Mouse (Mus musculus) neural tube, embryonic 14.5 days (tissue): ENCODE measurements at regions not wholly inside any gene's neighbourhood (a gene's known extent, or its start where the extent isn't known, plus 50 kb on each side); places are given as distances from the start of the nearest gene placed in this dataset.

Experiments used
- ATAC-seq: fragments of 200-750 bp; cut with Nextera tagmentation; 2 replicates; pipeline ENCODE4 v1.8.0; 2017; ENCODE audit warnings: low read depth, mild to moderate bottlenecking, moderate TSS enrichment, moderate library complexity
- H3K27ac ChIP-seq: fragments of 300-500 bp; sonication (generic); 2 replicates; pipeline ENCODE4 v1.5.1; 2014; ENCODE audit warnings: low read depth, mild to moderate bottlenecking, control low read depth, low read length, moderate library complexity, mixed read lengths
- H3K27me3 ChIP-seq: fragments of 300-500 bp; sonication (generic); 2 replicates; pipeline ENCODE4 v1.6.1; 2014; ENCODE audit warnings: low read length; ENCODE audit not compliant: control insufficient read depth, insufficient read depth
- H3K36me3 ChIP-seq: fragments of 300-500 bp; sonication (generic); 2 replicates; pipeline ENCODE4 v1.6.1; 2014; ENCODE audit warnings: low read length, mixed read lengths; ENCODE audit not compliant: control insufficient read depth, insufficient read depth
- H3K4me1 ChIP-seq: fragments of 300-500 bp; sonication (generic); 2 replicates; pipeline ENCODE4 v1.6.1; 2014; ENCODE audit warnings: low read length; ENCODE audit not compliant: control insufficient read depth, insufficient read depth
- H3K4me2 ChIP-seq: fragments of 300-500 bp; sonication (generic); 2 replicates; pipeline ENCODE4 v1.6.1; 2014; ENCODE audit warnings: mild to moderate bottlenecking, low read depth, low read length, control low read depth
- H3K4me3 ChIP-seq: fragments of 300-500 bp; sonication (generic); 2 replicates; pipeline ENCODE4 v1.5.1; 2014; ENCODE audit warnings: low read depth, low read length, control low read depth, mixed read lengths
- H3K9ac ChIP-seq: fragments of 300-500 bp; sonication (generic); replicated peaks from 2 replicates; pipeline ENCODE4 v1.6.1; 2014; ENCODE audit warnings: low read depth, mild to moderate bottlenecking, control low read depth, low read length, mixed read lengths
- H3K9me3 ChIP-seq: fragments of 300-500 bp; sonication (generic); 2 replicates; pipeline ENCODE4 v1.6.1; 2016; ENCODE audit warnings: low read length; ENCODE audit not compliant: control insufficient read depth
- WGBS: fragments of 180-500 bp; shearing (Covaris S2); extraction: QIAGEN DNeasy Blood & Tissue Kit; methylation state at CpG from one replicate; pipeline ENCODE4 v1.1.7; 2014; 5-methylcytosine and 5-hydroxymethylcytosine counted together

DNA sequence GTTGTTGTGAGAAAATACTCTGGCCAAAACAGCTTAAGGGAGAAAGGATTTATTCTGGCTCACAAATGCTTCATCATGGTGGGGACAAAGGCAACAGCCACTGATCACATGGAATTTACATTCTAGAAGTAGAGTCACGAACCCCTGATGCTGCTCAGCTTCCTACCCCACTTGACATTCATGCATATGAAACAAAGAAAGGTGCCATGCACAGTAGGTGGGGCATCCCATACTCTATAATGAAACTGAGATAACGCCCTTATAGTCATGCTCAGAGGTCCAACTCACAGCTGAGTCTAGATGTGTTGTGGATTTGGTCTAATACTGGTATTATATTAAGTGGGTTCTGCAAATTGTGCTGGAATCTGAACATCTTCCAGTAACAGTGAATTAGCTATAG is 289.4 kb upstream of the Syt1 start:
- Histone ChIP-seq H3K4me3 (no peak overlapping the region), H3K4me2 (no peak overlapping the region), H3K27me3 (no peaks in the 10 kb centered on the region), H3K4me1 (no peaks in the 10 kb centered on the region), H3K9me3 (no peaks in the 10 kb centered on the region), H3K36me3 (no peaks in the 10 kb centered on the region), H3K9ac (no peak overlapping the region), H3K27ac (no peak overlapping the region)
- no peak for ATAC-seq
- 87% methylated on average over 2 of the region's 2 CpGs for WGBS

- Histone ChIP-seq H3K27me3 (no peaks in the 10 kb centered on the region), H3K4me3 (no peak overlapping the region), H3K27ac (no peak overlapping the region), H3K4me1 (no peaks in the 10 kb centered on the region), H3K9ac (no peak overlapping the region), H3K9me3 (no peaks in the 10 kb centered on the region), H3K36me3 (no peaks in the 10 kb centered on the region), H3K4me2 (no peak overlapping the region)
- WGBS = 60% methylated on average over 11 of the region's 11 CpGs
- ATAC-seq = no peak
Observed at GRCm38 (mm10) chr10:109299785-109300184, 289.0 kb upstream of the Syt1 start.

DNA sequence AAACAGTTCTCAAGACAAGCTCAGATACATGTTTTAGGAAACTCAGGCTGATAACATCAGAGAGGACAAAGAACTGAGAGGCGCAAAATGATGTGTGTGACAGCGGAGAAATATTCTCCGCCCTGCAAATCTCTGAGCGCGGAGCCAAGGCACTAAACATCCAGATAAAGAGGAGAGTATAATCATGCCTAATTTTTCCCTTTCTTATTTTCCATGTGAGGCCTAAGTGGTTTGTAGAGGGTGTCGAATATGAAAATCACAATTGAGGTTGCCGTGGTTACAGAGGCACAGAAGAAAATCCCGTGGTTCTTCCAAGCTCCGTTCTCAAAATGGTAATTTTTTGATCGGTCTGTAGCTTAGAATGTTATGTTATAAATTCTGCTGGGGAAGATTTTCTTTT is 272.6 kb upstream of the Syt1 start:
- Histone ChIP-seq H3K27ac (no peak overlapping the region), H3K27me3 (no peaks in the 10 kb centered on the region), H3K4me1 (no peaks in the 10 kb centered on the region), H3K9ac (no peak overlapping the region), H3K4me3 (no peak overlapping the region), H3K9me3 (no peaks in the 10 kb centered on the region), H3K36me3 (no peaks in the 10 kb centered on the region), H3K4me2 (no peak overlapping the region)
- no peak for ATAC-seq
- 89% methylated on average over 10 of the region's 10 CpGs for WGBS

DNA sequence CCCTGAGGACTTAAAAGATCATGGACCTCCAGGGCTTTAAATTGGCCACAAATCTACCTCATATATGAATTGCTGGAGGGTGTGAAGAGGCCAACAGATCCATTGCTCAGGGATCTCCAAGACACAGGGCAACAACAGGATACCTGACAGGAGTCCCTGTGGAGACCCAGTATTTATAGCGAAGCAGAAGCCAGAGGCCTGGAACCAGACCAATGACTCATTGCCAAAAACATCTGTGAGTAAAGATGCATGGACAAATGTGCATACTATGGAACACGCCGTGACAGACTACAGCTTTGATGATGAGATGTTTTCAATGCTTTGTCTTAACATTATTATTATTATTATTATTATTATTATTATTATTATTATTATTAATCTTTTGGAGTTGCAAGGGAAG is 239.0 kb upstream of the Syt1 start:
- Histone ChIP-seq H3K27me3 (no peaks in the 10 kb centered on the region), H3K9me3 (no peaks in the 10 kb centered on the region), H3K36me3 (no peaks in the 10 kb centered on the region), H3K27ac (no peak overlapping the region), H3K4me2 (no peak overlapping the region), H3K9ac (no peak overlapping the region), H3K4me1 (no peaks in the 10 kb centered on the region), H3K4me3 (no peak overlapping the region)
- ATAC-seq = no peak
- WGBS = 79% methylated on average over 3 of the region's 3 CpGs

DNA sequence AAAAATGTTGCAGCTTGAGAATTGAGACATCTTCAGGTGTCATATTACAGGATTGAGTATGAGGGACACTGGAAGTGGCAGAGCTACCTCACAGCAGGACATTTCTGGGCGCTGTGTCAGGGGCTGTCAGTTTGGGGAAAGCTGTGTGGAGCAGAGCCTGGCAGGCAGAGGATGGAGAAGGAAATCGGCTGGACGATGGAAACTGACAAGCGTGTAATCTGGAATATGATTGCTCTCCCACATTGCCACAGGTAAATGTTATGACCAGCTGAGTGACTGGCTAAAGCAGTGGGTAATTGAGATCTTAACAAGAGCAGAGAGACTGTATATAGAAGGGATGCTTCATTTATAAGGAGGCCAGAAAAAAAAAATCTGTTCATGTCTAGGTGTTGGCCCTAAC is 235.5 kb upstream of the Syt1 start:
- Histone ChIP-seq H3K27ac (no peak overlapping the region), H3K4me3 (no peak overlapping the region), H3K4me1 (no peaks in the 10 kb centered on the region), H3K9ac (no peak overlapping the region), H3K27me3 (no peaks in the 10 kb centered on the region), H3K36me3 (no peaks in the 10 kb centered on the region), H3K4me2 (no peak overlapping the region), H3K9me3 (no peaks in the 10 kb centered on the region)
- ATAC-seq = no peak
- 62% methylated on average over 4 of the region's 4 CpGs for WGBS

- no peak for ATAC-seq
- H3K27me3 ChIP-seq = no peaks in the 10 kb centered on the region
Observed at GRCm38 (mm10) chr10:109237026-109237425, 226.2 kb upstream of the Syt1 start.

DNA sequence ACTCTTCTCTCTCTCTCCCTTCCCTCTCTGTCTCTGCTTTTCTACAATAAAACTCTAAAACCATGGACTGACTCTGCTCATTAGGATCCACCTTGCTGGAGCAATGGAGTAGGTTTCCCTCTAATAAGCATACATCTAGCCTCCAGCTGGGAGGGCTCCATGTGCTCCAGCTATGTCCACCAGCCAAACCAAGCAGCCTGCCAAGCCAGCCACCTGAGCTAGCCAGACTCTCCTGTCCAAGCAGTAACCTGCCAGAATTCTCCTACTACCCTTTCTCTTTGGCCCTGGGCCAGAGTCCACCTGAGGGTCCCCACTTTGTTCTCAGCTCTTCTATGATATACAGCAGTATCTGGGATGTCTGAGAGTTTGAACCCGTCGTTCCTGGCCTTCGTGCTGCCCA is 216.2 kb upstream of the Syt1 start:
- Histone ChIP-seq H3K4me3 (no peak overlapping the region), H3K27me3 (no peaks in the 10 kb centered on the region), H3K27ac (no peak overlapping the region), H3K4me2 (no peak overlapping the region), H3K9me3 (no peaks in the 10 kb centered on the region), H3K36me3 (no peaks in the 10 kb centered on the region), H3K9ac (no peak overlapping the region), H3K4me1 (no peaks in the 10 kb centered on the region)
- WGBS = 95% methylated on average over 3 of the region's 3 CpGs
- ATAC-seq = no peak

More at GRCm38 (mm10) chr10:109237026-109237425, 226.2 kb upstream of the Syt1 start:
- Histone ChIP-seq H3K36me3 (no peaks in the 10 kb centered on the region), H3K9ac (no peak overlapping the region), H3K4me2 (no peak overlapping the region), H3K4me1 (no peaks in the 10 kb centered on the region), H3K27ac (no peak overlapping the region), H3K4me3 (no peak overlapping the region), H3K9me3 (no peaks in the 10 kb centered on the region)
- WGBS = 84% methylated on average over 7 of the region's 7 CpGs

DNA sequence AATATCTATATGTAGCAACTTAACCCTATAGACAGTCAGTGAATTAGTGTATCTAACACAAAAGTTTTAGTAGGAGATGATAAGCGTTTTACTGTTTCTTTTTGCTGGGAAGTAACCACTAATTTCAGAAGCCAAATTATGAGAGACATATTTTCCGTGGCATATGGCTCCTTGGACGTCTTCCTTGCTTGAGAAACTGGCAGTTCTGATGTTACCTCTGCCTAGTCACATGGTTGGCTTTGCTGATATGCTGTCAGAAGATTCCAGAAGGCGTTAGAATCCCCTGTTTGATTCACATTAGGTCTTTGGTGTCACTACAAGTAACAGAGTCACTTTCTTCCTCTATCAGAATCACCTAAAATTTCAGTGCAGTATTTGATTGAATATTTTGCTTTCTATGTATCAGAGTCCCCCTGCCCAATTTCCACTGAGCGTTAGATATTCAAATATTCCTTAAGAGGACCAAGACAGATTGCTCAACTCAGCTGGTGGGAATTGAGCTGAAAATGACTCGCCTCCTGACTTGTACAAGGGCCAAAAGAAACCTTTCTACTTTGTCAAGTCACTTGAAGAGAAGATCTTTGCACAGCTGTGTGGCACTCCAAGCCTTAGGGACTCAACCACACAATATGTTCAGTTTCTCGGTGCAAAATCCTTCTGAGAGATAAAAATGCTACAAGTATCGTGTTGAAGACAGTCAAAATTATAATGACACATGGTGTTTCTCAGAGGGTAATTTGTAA is 178.2 kb upstream of the Syt1 start:
- Histone ChIP-seq H3K4me2 (no peak overlapping the region), H3K4me3 (no peak overlapping the region), H3K27ac (no peak overlapping the region), H3K36me3 (no peaks in the 10 kb centered on the region), H3K27me3 (no peaks in the 10 kb centered on the region), H3K9ac (no peak overlapping the region), H3K4me1 (no peaks in the 10 kb centered on the region), H3K9me3 (no peaks in the 10 kb centered on the region)
- WGBS = 77% methylated on average over 8 of the region's 8 CpGs
- ATAC-seq = no peak

DNA sequence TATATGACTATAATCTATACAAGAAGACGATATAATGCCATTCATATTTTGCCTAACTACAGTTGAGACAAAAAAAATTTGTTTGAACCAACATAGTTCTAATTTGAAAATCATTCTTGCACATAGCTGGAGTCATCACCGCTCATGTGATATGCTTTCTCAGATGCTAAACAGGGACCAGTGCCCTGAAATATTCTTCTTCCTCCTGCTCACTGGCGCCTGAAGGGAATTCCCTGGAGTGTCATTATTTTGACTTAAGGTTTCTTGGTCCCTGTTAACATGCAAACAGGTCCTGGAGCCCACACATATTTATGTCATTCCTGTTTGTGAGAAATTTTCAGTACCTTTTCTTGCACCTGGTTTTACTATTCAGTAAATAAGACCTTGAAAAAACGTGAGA is 177.5 kb upstream of the Syt1 start:
- Histone ChIP-seq H3K4me1 (no peaks in the 10 kb centered on the region), H3K27ac (no peak overlapping the region), H3K9me3 (no peaks in the 10 kb centered on the region), H3K27me3 (no peaks in the 10 kb centered on the region), H3K4me3 (no peak overlapping the region), H3K9ac (no peak overlapping the region), H3K4me2 (no peak overlapping the region), H3K36me3 (no peaks in the 10 kb centered on the region)
- ATAC-seq = no peak
- 69% methylated on average over 4 of the region's 4 CpGs for WGBS
